Mouse (Mus musculus): Measurements from ENCODE around the gene Slc25a26. TPM values are rescaled to one million over a fixed set of nuclear protein-coding genes. Genes with fewer than 3 reads are reported as not detected.
"Not testable (repeated sequence)": the region's sequence is repeated elsewhere in the genome, so short reads cannot be mapped to it uniquely, and the experiment has no call there.

Slc25a26 gene
- polyA plus RNA-seq, 1 experiment from 2014 or later, result 7.1 TPM

GRCm38 (mm10) chr6:94536478-94536877 is 36.3 kb downstream of the Slc25a26 start:
- no peak for ATAC-seq

GRCm38 (mm10) chr6:94537652-94538051 is 37.5 kb downstream of the Slc25a26 start:
- no peak overlapping the region for H3K9ac ChIP-seq (replicated peaks)
- no peaks in the 10 kb centered on the region for H3K9me3 ChIP-seq
- no peak overlapping the region for H3K4me2 ChIP-seq (replicated peaks)
- H3K27me3 ChIP-seq, result no peaks in the 10 kb centered on the region
- no peak overlapping the region for H3K27ac ChIP-seq
- 97% methylated on average over 1 of the region's 1 CpGs for WGBS
- peaks cover 5% of the 10 kb centered on the region; the same call in 1 of the 2 replicates for H3K36me3 ChIP-seq
- no peak for ATAC-seq
- H3K4me1 ChIP-seq (replicated peaks), result peaks cover 11% of the 10 kb centered on the region
- H3K4me3 ChIP-seq (replicated peaks), result no peak overlapping the region

More at GRCm38 (mm10) chr6:94536478-94536877, 36.3 kb downstream of the Slc25a26 start:
- 75% methylated on average over 8 of the region's 8 CpGs for WGBS
- Histone ChIP-seq H3K4me2 (replicated peaks) (no peak overlapping the region), H3K4me3 (replicated peaks) (no peak overlapping the region), H3K4me1 (replicated peaks) (peaks cover 11% of the 10 kb centered on the region), H3K9ac (replicated peaks) (no peak overlapping the region), H3K27ac (no peak overlapping the region), H3K36me3 (peaks cover 5% of the 10 kb centered on the region; the same call in 1 of the 2 replicates), H3K9me3 (no peaks in the 10 kb centered on the region), H3K27me3 (no peaks in the 10 kb centered on the region)

GRCm38 (mm10) chr6:94540090-94540489 is 40.0 kb downstream of the Slc25a26 start:
- 67% methylated on average over 3 of the region's 3 CpGs for WGBS

GRCm38 (mm10) chr6:94540615-94541014 is 40.5 kb downstream of the Slc25a26 start:
- no peak overlapping the region for H3K27ac ChIP-seq
- no peak overlapping the region for H3K9ac ChIP-seq (replicated peaks)
- H3K27me3 ChIP-seq, result no peaks in the 10 kb centered on the region
- ATAC-seq, result no peak
- no peaks in the 10 kb centered on the region for H3K9me3 ChIP-seq
- no peak overlapping the region for H3K4me2 ChIP-seq (replicated peaks)
- H3K36me3 ChIP-seq, result peaks cover 5% of the 10 kb centered on the region; the same call in 1 of the 2 replicates
- peaks cover 11% of the 10 kb centered on the region for H3K4me1 ChIP-seq (replicated peaks)
- WGBS, result 16% methylated on average over 4 of the region's 4 CpGs
- H3K4me3 ChIP-seq (replicated peaks), result no peak overlapping the region

More at GRCm38 (mm10) chr6:94540090-94540489, 40.0 kb downstream of the Slc25a26 start:
- H3K9ac ChIP-seq (replicated peaks), result no peak overlapping the region
- ATAC-seq, result no peak
- no peak overlapping the region for H3K27ac ChIP-seq
- peaks cover 5% of the 10 kb centered on the region; the same call in 1 of the 2 replicates for H3K36me3 ChIP-seq
- no peak overlapping the region for H3K4me2 ChIP-seq (replicated peaks)
- no peaks in the 10 kb centered on the region for H3K9me3 ChIP-seq
- H3K4me1 ChIP-seq (replicated peaks), result peaks cover 11% of the 10 kb centered on the region
- H3K27me3 ChIP-seq, result no peaks in the 10 kb centered on the region
- H3K4me3 ChIP-seq (replicated peaks), result no peak overlapping the region

GRCm38 (mm10) chr6:94541133-94541532 is 41.0 kb downstream of the Slc25a26 start:
- Histone ChIP-seq H3K9ac (replicated peaks) (no peak overlapping the region), H3K4me3 (replicated peaks) (no peak overlapping the region), H3K27me3 (no peaks in the 10 kb centered on the region), H3K9me3 (no peaks in the 10 kb centered on the region), H3K27ac (no peak overlapping the region), H3K4me1 (replicated peaks) (peaks cover 11% of the 10 kb centered on the region), H3K36me3 (0 out of 2 replicates have a peak, but pooled peaks cover under 1% of the 10 kb centered on the region), H3K4me2 (replicated peaks) (no peak overlapping the region)
- 23% methylated on average over 6 of the region's 6 CpGs for WGBS
- ATAC-seq, result no peak

- 48% methylated on average over 7 of the region's 7 CpGs for WGBS
- H3K36me3 ChIP-seq, result no peaks in the 10 kb centered on the region
- no peak for ATAC-seq
Measured at GRCm38 (mm10) chr6:94541854-94542253, 41.7 kb downstream of the Slc25a26 start.

GRCm38 (mm10) chr6:94543902-94544840 is 44.0 kb downstream of the Slc25a26 start:
- no peaks in the 10 kb centered on the region for H3K36me3 ChIP-seq
- ATAC-seq, result peak; percentile 40
- WGBS, result 45% methylated on average over 5 of the region's 5 CpGs
- H3K4me2 ChIP-seq (replicated peaks), result no peak overlapping the region
- no peaks in the 10 kb centered on the region for H3K27me3 ChIP-seq
- H3K9ac ChIP-seq (replicated peaks), result no peak overlapping the region
- H3K4me3 ChIP-seq (replicated peaks), result no peak overlapping the region
- H3K27ac ChIP-seq, result no peak overlapping the region
- H3K4me1 ChIP-seq (replicated peaks), result peaks cover 20% of the 10 kb centered on the region
- H3K9me3 ChIP-seq, result no peaks in the 10 kb centered on the region

More at GRCm38 (mm10) chr6:94541854-94542253, 41.7 kb downstream of the Slc25a26 start:
- Histone ChIP-seq H3K4me3 (replicated peaks) (no peak overlapping the region), H3K4me1 (replicated peaks) (peaks cover 11% of the 10 kb centered on the region), H3K9me3 (no peaks in the 10 kb centered on the region), H3K9ac (replicated peaks) (no peak overlapping the region), H3K4me2 (replicated peaks) (no peak overlapping the region), H3K27me3 (no peaks in the 10 kb centered on the region), H3K27ac (no peak overlapping the region)

- Histone ChIP-seq H3K27ac (no peak overlapping the region), H3K9ac (replicated peaks) (no peak overlapping the region), H3K9me3 (peaks cover 3% of the 10 kb centered on the region; the same call in 1 of the 2 replicates), H3K4me1 (replicated peaks) (peaks cover 16% of the 10 kb centered on the region; the same call in 1 of the 2 replicates), H3K36me3 (0 out of 2 replicates have a peak, but pooled peaks cover 3% of the 10 kb centered on the region), H3K27me3 (no peaks in the 10 kb centered on the region), H3K4me3 (replicated peaks) (no peak overlapping the region), H3K4me2 (replicated peaks) (no peak overlapping the region)
- peak; percentile 37; the same call in 1 of the 2 replicates for ATAC-seq
- 71% methylated on average over 4 of the region's 4 CpGs for WGBS
Measured at GRCm38 (mm10) chr6:94547239-94547638, 47.1 kb downstream of the Slc25a26 start.

GRCm38 (mm10) chr6:94550298-94550697 is 50.2 kb downstream of the Slc25a26 start:
- Histone ChIP-seq H3K27ac (no peak overlapping the region), H3K9me3 (peaks cover 3% of the 10 kb centered on the region; the same call in 1 of the 2 replicates), H3K27me3 (no peaks in the 10 kb centered on the region), H3K36me3 (0 out of 2 replicates have a peak, but pooled peaks cover 3% of the 10 kb centered on the region), H3K9ac (replicated peaks) (no peak overlapping the region), H3K4me3 (replicated peaks) (no peak overlapping the region), H3K4me1 (replicated peaks) (peaks cover 16% of the 10 kb centered on the region; the same call in 1 of the 2 replicates), H3K4me2 (replicated peaks) (no peak overlapping the region)
- WGBS, result 93% methylated on average over 6 of the region's 6 CpGs
- no peak for ATAC-seq

- peaks cover 16% of the 10 kb centered on the region; the same call in 1 of the 2 replicates for H3K4me1 ChIP-seq (replicated peaks)
- H3K27me3 ChIP-seq, result no peaks in the 10 kb centered on the region
- 88% methylated on average over 7 of the region's 7 CpGs for WGBS
- no peak overlapping the region for H3K27ac ChIP-seq
- H3K36me3 ChIP-seq, result 0 out of 2 replicates have a peak, but pooled peaks cover 3% of the 10 kb centered on the region
- ATAC-seq, result no peak
- no peak overlapping the region for H3K9ac ChIP-seq (replicated peaks)
- H3K4me2 ChIP-seq (replicated peaks), result no peak overlapping the region
- peaks cover 3% of the 10 kb centered on the region; the same call in 1 of the 2 replicates for H3K9me3 ChIP-seq
- H3K4me3 ChIP-seq (replicated peaks), result no peak overlapping the region
Measured at GRCm38 (mm10) chr6:94550851-94551250, 50.7 kb downstream of the Slc25a26 start.

GRCm38 (mm10) chr6:94553085-94553484 is 53.0 kb downstream of the Slc25a26 start:
- Histone ChIP-seq H3K9me3 (peaks cover 3% of the 10 kb centered on the region; the same call in 1 of the 2 replicates), H3K4me3 (replicated peaks) (no peak overlapping the region), H3K27me3 (no peaks in the 10 kb centered on the region), H3K27ac (no peak overlapping the region), H3K4me2 (replicated peaks) (no peak overlapping the region), H3K4me1 (replicated peaks) (peaks cover 9% of the 10 kb centered on the region; the same call in 1 of the 2 replicates), H3K9ac (replicated peaks) (no peak overlapping the region), H3K36me3 (0 out of 2 replicates have a peak, but pooled peaks cover 3% of the 10 kb centered on the region)
- ATAC-seq, result no peak
- WGBS, result 96% methylated on average over 5 of the region's 5 CpGs

GRCm38 (mm10) chr6:94558603-94559002 is 58.5 kb downstream of the Slc25a26 start:
- ATAC-seq; H3K9me3 ChIP-seq; H3K27ac ChIP-seq; H3K9ac ChIP-seq (replicated peaks); H3K4me1 ChIP-seq (replicated peaks); H3K27me3 ChIP-seq; H3K36me3 ChIP-seq; H3K4me3 ChIP-seq (replicated peaks); H3K4me2 ChIP-seq (replicated peaks): not testable (repeated sequence)
- WGBS, result 84% methylated on average over 1 of the region's 1 CpGs
